Mouse (Mus musculus) neural tube, embryonic 10.5 days (tissue): ENCODE results near the gene Ano1.

Experiments used
- DNase-seq: peaks from one replicate; pipeline ENCODE4 v3.0.0-alpha.2; 2017; ENCODE audit warnings: low spot score; ENCODE audit errors: extremely low spot score

Gene Ano1

DNA sequence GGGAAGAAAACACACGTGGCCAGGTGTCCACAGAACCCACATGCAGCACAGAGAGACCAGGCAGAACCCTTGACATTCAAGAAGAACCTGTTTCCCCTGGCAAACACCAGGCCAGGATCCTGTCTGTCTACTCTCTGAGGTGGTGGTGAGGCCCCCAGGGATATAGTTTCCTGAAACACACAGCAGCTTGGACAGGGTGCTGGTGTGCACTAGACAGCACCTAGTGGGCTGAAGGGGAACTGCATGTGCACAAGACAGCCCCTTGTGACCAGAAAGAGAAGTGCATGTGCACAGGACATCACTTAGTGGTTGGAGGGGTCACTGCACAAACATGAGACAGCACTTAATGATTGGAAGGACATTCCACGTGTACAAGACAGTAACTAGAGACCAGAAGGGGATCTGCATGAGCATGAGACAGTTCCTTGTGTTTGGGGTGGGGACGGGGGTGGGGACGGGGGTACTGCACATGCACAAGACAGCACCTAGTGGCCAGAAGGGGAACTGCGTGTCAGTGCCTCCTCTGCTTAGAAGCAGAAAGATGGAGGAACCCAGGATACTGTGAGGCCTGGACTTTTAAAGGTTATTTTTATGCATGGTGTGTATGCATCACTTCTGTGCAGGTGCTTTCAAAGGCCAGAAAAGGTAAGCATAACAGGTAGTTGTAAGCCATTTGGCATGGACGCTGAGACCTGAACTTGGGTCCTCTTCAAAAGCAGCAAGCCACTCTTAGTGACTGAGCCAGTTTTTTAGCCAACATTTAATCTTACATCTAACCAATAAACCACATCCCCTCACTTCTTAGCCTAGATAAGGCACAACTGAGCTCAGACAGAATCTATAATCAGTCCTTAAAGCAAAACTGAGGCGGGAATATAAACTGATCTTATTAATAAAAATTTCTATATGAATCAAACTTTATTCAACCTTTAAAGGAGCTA lies 54.7 kb downstream of the Ano1 start:
- peak; percentile 25 for DNase-seq

DNA sequence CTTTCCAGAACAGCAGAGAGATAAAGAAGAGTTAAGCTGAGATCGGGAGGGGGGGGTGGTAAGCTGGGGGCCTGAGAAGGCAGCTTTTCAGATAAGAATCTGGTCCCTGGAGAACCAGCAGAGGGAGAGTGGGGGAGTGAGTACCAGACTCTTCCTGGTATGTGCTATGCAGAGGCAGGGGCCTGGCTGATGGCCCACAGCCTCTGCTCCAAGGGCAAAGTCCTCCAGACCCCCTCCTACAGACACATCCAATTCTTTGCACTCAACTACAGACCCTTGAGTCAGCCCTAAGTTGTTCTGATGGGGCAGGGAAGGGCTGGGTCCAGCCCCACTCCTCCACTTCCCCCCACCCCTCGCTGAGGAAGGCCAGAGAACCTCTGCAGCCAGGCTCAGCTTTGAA lies 61.9 kb downstream of the Ano1 start:
- DNase-seq: no peak

DNA sequence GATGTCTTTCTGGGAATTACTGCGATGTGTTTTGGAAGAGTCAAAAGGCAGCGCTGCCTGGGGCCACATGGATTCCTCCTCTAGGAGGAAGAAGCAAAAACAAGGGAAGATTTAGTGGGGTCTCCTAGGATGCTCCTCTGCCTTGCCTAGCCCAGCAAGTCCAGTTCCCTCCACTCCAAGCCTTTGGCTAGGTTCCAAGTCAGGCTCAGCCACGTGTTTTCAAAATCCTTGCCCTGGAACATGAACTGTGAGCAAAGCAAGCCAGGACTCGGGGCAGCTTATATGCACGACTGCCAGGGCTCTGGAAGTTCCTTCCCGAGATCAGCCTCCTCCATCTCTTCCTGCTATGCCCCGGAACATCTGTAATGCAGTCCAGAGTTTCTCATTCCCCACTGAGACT lies 62.6 kb downstream of the Ano1 start:
- peak; percentile 34 for DNase-seq

DNA sequence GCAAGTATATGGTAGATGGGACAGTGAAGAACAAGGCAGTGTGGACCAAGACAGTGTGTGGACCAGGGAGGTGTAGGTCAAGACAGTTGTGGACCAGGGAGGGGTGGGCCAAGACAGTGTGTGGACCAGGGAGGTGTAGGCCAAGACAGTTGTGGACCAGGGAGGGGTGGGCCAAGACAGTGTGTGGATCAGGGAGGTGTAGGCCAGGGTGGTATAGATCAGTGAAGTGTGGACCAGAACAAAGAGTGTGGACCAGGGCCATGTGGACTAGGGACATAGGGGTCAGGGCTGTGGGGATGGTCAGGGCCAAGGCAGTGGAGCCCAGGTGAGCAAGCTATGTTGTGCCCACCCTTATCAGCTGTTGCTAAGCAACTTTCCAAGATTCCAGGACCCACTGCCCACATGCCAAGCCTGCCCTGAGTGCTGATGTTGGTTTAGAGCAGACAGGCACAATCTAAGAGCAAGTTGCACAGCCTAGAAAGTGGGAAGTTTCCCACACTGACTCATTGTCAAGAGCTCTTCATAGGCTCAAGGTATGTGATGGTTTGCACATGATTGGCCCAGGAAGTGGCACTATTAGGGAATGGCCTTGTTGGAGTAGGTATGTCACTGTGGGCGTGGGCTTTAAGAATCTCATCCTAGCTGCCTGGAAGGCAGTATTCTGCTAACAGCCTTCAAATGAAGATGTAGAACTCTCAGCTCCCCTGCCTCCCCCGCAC lies 64.0 kb downstream of the Ano1 start:
- DNase-seq: no peak

DNA sequence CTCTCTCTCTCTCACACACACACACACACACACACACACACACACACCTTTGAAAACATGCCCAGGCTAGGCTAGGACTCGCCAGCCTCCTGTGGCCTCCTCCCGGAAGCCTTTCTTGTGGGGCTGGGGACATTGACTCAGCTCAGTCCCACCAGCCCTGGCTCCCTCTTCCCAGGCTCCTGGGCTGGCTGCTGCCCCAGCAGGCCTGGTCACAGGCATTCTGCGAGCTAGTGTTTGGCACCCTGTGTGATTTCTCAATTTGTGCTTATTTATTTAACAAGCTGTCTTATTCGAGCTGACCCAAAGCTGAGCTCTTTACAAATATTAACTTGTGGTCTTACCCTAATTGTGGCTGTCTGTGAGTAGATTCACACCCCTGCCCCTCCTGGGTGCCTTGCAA lies 66.8 kb downstream of the Ano1 start:
- DNase-seq: no peak

DNA sequence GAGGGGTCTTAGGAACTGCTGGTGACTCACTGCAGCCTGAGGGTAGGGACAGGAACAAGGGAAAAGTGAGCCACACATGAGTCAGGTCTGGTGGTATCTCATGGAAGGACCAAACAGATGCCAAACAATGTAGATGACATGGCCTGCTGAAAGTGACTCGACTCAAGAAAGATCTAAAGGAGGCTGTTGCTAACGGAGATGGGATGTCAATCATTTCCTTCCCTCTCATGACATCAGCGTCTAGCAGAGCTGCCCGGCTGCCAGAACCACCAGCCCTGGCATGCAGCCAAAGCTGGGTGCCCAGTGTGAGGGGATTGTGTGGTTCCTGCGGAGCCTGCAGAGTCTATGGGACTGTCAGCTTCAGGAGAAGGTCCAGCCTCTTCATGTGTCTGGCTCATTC lies 67.3 kb downstream of the Ano1 start:
- no peak for DNase-seq

DNA sequence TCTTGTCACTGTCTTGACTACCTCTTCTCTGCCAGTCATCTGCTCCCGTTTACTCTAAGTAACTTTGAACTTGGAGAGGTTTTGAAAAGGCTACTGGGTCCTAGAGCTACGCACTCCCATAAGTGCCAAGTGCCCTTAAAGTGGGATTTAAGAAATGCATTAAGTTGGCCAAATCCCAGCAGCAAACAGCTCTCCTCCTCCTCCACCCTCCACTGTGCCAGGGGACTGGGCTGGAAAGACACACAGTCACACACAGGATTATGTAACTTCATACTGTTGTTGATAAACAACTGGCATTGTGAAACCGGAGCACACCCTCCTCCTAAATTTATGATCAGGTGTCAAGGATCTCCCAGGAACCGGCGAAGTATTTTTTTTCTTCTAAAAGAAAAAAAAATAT lies 71.7 kb downstream of the Ano1 start:
- no peak for DNase-seq

DNA sequence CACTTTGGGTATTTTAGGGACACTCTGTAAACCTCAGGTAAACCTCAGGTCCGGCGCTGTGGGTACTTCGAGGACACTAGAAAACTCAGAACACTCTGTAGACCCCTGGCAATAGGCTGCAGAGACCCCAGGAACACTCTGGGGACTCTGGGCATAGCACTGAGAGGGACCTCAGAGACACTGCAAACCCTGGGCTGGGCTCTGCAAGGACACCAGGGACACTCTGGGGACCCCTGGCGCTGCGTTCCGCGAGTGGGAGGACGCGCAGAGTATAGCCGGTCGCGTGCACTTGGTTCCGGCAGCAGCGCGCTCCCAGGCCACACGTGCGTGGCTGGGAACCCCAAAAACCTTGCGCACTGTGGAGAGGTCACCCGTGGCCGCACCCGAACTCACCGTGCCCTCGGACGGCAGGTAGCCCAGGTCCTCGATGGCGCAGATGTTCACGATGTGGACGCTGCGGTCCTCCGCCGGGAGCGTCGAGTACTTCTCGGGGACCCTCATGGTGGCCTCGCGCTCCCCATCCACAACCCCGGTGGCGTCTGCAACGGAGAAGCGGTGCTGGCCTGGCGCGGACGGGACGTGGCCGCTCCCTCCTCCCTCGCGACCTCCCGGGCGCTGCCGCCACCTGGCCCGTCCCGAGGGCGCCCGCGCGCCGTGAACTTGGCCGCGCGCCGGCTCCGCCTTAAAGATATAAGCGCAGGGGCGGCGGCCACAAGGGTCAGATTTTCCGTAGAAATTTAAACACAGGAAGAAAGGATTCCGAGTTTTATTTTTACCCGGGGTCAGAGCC lies 73.3 kb downstream of the Ano1 start:
- DNase-seq: no peak

DNA sequence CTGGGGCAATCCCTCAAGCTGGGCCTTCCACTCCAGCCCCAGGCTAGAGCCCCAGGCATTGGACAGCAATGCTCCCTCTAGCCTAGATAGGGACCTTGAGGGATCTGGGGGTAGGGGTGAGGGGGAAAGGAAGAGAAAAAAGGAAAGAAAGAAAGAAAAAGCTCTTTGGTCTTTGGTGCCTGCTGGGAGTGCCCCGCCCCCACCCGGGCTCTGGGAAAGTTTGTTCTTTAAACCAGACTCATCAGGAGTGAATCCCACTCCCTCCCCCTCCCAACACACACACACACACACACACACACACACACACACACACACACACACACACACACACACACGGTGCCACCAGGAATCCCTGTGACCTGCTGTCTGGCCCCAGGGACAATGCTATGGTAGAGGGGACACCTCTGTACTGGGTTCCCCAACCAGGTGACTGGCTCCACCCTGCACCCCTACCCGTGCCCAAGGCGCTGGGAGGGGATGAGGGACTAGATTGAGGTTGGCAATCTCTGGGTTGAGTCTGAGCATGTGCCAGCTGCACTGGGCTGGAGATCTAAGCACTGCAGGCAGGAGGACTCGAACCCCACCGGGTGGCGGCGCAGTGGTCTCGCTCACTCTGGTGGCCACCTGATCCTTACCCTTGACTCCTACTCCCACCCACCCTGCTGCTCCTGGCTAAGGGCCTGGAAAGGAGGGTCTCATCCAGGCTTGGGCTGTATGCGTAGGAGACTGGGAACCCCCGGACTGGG lies 74.3 kb downstream of the Ano1 start:
- DNase-seq: no peak

DNA sequence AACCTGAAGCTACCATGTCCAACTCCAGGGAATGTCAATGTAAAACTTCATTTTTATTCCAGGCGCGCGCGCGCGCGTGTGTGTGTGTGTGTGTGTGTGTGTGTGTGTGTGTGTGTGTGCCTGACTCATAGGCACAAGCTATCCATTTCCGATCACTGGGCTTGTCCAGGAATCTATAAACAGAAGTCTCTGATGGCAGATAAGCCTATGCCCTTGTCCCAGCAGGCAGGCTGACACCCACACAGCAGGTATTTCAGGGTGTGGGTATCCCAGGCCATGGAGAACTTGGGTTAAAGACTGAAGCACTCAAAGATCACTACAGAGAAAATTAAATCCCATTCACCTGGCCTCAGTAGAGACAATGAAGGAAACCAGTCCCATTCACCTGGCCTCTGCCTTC lies 76.1 kb downstream of the Ano1 start:
- no peak for DNase-seq

DNA sequence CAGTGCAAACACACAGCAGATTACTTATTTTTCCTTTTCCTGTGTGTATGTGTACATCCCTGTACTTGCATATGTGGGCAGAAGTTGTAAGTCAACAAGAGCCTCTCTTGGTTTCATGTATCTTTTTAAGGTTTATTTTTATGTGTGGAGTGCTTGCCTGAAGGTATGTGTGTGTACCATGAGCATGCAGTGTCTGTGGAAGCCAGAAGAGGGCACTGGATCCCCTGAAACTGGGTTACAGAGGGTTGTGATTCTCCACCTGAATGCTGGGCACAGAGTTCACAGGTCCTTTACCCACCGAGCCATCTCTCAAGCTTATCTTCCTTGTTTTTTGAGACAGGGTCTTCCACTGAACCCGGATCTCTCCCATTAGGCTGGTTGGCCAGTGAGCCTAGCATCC lies 81.9 kb downstream of the Ano1 start:
- DNase-seq: no peak

DNA sequence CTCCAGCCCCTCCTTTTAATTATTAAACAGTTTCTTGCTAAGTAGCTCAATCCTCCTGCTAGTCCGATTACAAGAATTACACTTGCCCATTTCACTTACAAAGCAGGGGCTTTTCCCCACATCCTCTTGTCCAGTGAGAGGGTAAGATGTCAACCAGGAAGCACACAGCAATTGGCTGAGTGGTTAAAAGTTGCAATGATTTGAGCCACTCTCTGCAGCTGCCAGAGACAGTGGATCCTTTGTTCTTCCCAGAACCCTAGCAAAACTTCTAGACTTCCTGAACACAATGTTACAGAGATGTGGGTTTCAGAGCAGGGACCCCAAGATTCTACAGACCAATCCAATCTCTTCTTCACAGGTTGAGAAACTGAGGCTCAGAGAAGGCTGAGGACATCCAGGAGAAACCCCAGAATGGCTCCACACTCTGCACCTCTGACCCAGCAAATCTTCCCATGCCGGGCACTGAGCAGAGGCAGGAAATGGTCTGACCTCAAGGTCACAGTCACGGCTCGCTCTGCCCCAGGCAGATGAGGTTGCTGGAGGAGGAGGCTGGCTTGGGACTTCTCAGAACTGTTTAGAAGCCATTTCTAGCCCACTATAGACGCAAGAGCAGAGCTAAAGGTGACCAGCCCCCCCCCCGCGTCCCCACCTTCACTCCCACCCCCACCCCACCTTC lies 83.0 kb downstream of the Ano1 start:
- DNase-seq: peak; percentile 38

DNA sequence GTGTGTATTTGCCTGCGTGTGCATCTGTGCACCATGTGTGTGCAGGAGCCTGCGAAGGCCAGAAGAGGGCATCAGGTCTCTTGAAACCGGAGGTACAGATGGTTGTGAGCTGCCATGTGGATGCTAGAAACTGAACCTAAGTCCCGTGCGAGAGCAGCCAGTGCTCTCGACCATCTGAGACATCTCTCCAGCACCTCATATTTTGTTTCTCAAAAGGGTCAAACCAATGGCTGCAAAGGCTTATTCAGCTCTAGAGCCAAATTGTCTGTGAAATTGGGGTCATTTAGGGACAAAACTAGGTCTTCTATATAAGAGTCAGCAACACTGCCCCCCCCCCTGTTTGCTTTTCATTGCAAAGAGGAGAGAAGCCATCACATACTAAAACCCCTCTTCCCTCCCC lies 84.7 kb downstream of the Ano1 start:
- DNase-seq: no peak

DNA sequence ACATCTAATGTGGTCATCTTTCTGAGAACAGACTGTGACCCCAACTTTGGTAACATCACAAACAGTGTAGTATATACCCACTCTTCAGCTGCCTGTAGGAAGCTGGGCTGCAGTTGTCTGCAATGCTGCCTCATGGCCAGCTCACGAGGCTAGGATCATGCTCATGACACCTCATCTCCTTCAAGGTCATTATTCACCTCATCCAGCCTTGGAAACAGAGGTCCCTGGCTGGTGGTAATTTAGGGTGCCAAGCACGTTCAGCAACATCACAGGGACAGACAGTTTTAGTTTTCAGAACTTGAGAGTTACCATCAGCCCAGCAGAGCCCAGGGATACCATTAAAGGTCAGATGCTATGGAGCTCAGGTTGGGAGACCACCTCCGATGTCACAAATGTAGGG lies 86.2 kb downstream of the Ano1 start:
- DNase-seq: no peak

DNA sequence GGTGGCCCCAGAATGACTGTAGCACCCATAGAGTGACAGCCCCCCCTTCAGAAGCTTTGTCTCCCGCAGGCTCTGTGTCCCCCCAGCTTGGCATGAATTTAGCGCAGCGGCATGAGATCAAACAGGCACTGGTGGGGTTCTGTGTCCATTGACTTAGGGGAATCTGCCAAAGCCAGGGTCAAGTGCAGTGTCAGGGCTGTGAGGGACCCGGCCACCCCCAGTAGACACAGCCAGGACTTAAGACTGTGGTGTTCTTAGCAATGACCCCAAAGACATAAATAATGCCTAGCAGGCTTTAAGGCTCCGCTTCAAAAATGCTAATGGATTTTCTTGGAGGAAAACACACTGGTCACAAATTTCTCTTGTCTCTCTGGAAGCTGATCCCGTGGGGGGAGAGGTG lies 88.2 kb downstream of the Ano1 start:
- DNase-seq: no peak

DNA sequence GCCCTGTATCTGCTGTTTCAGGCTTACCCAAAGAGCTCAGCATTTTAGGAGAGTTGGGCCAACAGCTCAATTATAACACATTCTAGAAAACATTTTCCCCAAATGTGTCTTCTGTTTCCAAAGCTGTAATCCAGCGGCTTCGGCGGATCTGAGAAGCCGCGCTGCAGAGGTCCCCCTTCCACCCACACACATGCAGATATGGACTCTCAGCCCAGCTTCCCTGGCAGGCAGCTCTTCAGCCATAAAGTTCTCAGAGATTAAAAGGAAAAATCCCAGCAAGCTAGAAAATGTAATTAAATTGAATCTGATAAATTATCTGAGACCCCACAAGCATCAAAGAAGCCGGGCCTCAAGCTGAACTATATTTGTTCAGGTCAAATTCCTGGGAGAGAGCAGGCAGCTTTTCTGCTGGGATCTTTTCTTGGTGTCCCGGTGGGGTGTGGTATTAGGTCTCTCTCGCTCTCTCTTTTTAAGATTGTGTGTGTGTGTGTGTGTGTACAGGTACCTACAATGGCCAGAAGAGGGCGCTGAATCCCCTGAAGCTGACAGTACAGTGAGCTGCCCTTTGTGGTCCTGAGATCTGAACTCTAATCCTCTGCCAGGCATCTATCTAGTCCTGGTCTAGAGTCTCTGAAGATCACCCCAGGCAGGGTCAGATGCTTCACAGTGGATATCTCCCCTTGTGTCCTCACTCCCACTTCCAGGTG lies 95.4 kb downstream of the Ano1 start:
- DNase-seq: no peak

DNA sequence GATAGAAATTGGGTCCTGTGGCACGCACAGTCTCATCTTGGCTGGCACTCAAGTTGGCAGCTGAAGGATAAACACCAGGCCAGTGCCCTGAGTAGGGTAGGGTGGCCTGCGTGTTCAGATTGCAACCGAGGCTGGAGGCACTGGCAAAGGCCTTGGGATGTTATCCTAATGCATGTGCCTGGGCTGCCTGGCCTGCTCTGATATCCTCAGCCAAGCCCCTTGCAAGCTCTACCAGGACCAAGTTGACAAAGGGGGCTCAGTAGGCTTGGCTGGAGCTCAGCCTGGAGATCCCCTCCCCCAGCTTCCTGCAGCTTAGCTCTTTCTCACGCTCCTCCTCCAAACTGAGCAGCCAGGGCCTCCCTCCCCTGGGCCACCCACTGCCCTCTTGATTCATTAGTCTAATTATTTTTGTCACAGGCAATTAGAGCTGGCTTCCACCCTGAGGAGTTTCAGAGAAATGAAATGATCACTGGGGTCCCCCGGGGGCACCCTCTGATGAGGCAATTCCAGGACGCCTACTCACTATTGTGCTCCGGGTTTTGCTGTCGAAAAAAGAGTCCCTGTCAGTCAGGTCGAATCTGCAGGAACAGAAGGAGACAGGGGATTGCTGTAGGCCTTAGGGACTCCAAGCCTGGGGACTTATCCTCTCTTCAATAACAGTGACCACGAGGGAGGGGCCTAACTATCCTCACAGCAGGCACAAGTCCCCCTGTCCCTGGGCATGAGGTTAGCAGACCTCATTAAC lies 97.9 kb downstream of the Ano1 start:
- peak; percentile 49 for DNase-seq

DNA sequence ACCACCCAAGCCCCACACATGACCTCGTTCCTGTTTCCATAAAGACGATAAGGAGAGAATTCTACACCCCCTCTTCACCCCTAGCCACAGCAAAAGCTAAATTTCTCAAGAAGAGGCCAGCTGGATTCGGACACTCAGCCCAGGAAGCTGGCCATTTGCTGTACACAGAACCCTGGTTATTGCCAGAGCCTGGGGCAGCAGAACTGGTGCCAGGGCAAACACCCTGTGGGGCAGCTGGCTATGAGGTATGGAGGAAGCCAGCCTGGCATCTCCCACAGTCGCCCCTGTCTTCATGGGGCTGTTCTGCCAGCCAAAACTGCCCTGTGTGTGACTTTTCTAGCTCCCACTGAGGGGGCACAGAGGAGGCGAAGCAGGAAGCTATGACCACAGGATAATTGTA lies 104.2 kb downstream of the Ano1 start:
- DNase-seq: no peak

DNA sequence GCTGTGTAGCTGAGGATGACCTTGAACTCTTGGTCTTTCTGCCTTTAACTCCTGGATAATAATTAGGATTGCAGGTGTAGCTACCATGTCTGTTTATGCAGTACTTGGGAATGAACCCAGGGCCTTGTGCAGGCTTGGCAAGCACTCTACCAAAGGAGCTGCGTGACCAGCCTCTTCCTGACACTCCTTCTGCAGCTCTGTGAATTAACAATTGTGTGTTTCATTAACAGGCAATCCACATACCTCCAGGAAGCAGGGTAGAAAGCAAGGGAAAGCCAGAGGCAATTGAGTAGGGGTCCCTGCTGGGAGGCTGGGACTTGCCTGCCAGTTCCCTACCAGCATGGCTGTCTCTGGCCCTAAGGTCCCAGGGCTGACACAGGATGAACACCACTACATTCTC lies 111.0 kb downstream of the Ano1 start:
- DNase-seq: no peak
